Mouse (Mus musculus): ENCODE measurements around the gene Hmox1. TPM values are rescaled to one million over a fixed set of nuclear protein-coding genes. Genes with fewer than 3 reads are reported as not detected.

The Hmox1 gene
- polyA plus RNA-seq, 2 experiments = 18.5 to 32.2 TPM

GRCm38 (mm10) chr8:75127406-75127805 lies 34.0 kb downstream of the Hmox1 start:
- ATAC-seq (ENCODE audit: low FRiP score, low read depth) = no peak
- H3K36me3 ChIP-seq (ENCODE audit: control insufficient read depth, insufficient read depth, low read length) = peaks cover 76% of the 10 kb centered on the region
- DNase-seq (ENCODE audit: low spot score) = no peak

GRCm38 (mm10) chr8:75132485-75132884 lies 39.1 kb downstream of the Hmox1 start:
- Histone ChIP-seq H3K9ac (ENCODE audit: low read depth, low read length, severe bottlenecking) (no peak overlapping the region), H3K4me1 (ENCODE audit: control insufficient read depth, insufficient read depth, low read length) (no peaks in the 10 kb centered on the region), H3K4me3 (replicated peaks; ENCODE audit: low read length) (no peak overlapping the region), H3K27ac (replicated peaks; ENCODE audit: low read depth, low read length) (no peak overlapping the region), H3K9me3 (ENCODE audit: control insufficient read depth, low read length) (no peaks in the 10 kb centered on the region), H3K4me2 (replicated peaks; ENCODE audit: low read depth, low read length, severe bottlenecking) (no peak overlapping the region), H3K27me3 (ENCODE audit: control insufficient read depth, insufficient read depth, low read length) (no peaks in the 10 kb centered on the region), H3K36me3 (ENCODE audit: control insufficient read depth, insufficient read depth, low read length) (peaks cover 27% of the 10 kb centered on the region)
- 15% methylated on average over 3 of the region's 3 CpGs for WGBS
- ATAC-seq (ENCODE audit: low FRiP score, low read depth) (no peak), DNase-seq (ENCODE audit: low spot score) (peak; percentile 33)
- TF ChIP-seq POLR2A (IDR thresholded peaks at IDR 0.05; ENCODE audit: borderline replicate concordance, extremely low read depth, insufficient read depth, insufficient read length) = no peak

More at GRCm38 (mm10) chr8:75127406-75127805, 34.0 kb downstream of the Hmox1 start:
- WGBS = 75% methylated on average over 1 of the region's 1 CpGs
- Histone ChIP-seq H3K9me3 (ENCODE audit: control insufficient read depth, low read length) (no peaks in the 10 kb centered on the region), H3K27ac (replicated peaks; ENCODE audit: low read depth, low read length) (no peak overlapping the region), H3K27me3 (ENCODE audit: control insufficient read depth, insufficient read depth, low read length) (no peaks in the 10 kb centered on the region), H3K4me2 (replicated peaks; ENCODE audit: low read depth, low read length, severe bottlenecking) (no peak overlapping the region), H3K4me1 (ENCODE audit: control insufficient read depth, insufficient read depth, low read length) (no peaks in the 10 kb centered on the region), H3K9ac (ENCODE audit: low read depth, low read length, severe bottlenecking) (no peak overlapping the region), H3K4me3 (replicated peaks; ENCODE audit: low read length) (no peak overlapping the region)
- no peak for TF ChIP-seq POLR2A (IDR thresholded peaks at IDR 0.05; ENCODE audit: borderline replicate concordance, extremely low read depth, insufficient read depth, insufficient read length)

GRCm38 (mm10) chr8:75133399-75133798 lies 40.0 kb downstream of the Hmox1 start:
- ATAC-seq (ENCODE audit: low FRiP score, low read depth) (no peak), DNase-seq (ENCODE audit: low spot score) (no peak)
- TF ChIP-seq POLR2A (IDR thresholded peaks at IDR 0.05; ENCODE audit: borderline replicate concordance, extremely low read depth, insufficient read depth, insufficient read length) = no peak
- Histone ChIP-seq H3K27ac (replicated peaks; ENCODE audit: low read depth, low read length) (no peak overlapping the region), H3K36me3 (ENCODE audit: control insufficient read depth, insufficient read depth, low read length) (peaks cover 20% of the 10 kb centered on the region), H3K27me3 (ENCODE audit: control insufficient read depth, insufficient read depth, low read length) (no peaks in the 10 kb centered on the region), H3K9me3 (ENCODE audit: control insufficient read depth, low read length) (no peaks in the 10 kb centered on the region), H3K9ac (ENCODE audit: low read depth, low read length, severe bottlenecking) (no peak overlapping the region), H3K4me3 (replicated peaks; ENCODE audit: low read length) (no peak overlapping the region), H3K4me2 (replicated peaks; ENCODE audit: low read depth, low read length, severe bottlenecking) (no peak overlapping the region), H3K4me1 (ENCODE audit: control insufficient read depth, insufficient read depth, low read length) (no peaks in the 10 kb centered on the region)
- WGBS = 81% methylated on average over 2 of the region's 2 CpGs

GRCm38 (mm10) chr8:75134603-75135391 lies 41.4 kb downstream of the Hmox1 start:
- 51% methylated on average over 2 of the region's 2 CpGs for WGBS
- Histone ChIP-seq H3K4me1 (ENCODE audit: control insufficient read depth, insufficient read depth, low read length) (no peaks in the 10 kb centered on the region), H3K27me3 (ENCODE audit: control insufficient read depth, insufficient read depth, low read length) (no peaks in the 10 kb centered on the region), H3K27ac (replicated peaks; ENCODE audit: low read depth, low read length) (no peak overlapping the region), H3K9ac (ENCODE audit: low read depth, low read length, severe bottlenecking) (no peak overlapping the region), H3K4me3 (replicated peaks; ENCODE audit: low read length) (no peak overlapping the region), H3K4me2 (replicated peaks; ENCODE audit: low read depth, low read length, severe bottlenecking) (no peak overlapping the region), H3K9me3 (ENCODE audit: control insufficient read depth, low read length) (no peaks in the 10 kb centered on the region), H3K36me3 (ENCODE audit: control insufficient read depth, insufficient read depth, low read length) (peaks cover 7% of the 10 kb centered on the region; the same call in 1 of the 2 replicates)
- DNase-seq (ENCODE audit: low spot score) (no peak), ATAC-seq (ENCODE audit: low FRiP score, low read depth) (no peak)
- TF ChIP-seq POLR2A (IDR thresholded peaks at IDR 0.05; ENCODE audit: borderline replicate concordance, extremely low read depth, insufficient read depth, insufficient read length) = no peak

GRCm38 (mm10) chr8:75135756-75136155 lies 42.3 kb downstream of the Hmox1 start:
- TF ChIP-seq POLR2A (IDR thresholded peaks at IDR 0.05; ENCODE audit: borderline replicate concordance, extremely low read depth, insufficient read depth, insufficient read length) = no peak
- no peak for ATAC-seq (ENCODE audit: low FRiP score, low read depth)
- Histone ChIP-seq H3K4me2 (replicated peaks; ENCODE audit: low read depth, low read length, severe bottlenecking) (no peak overlapping the region), H3K27ac (replicated peaks; ENCODE audit: low read depth, low read length) (no peak overlapping the region), H3K27me3 (ENCODE audit: control insufficient read depth, insufficient read depth, low read length) (no peaks in the 10 kb centered on the region), H3K4me3 (replicated peaks; ENCODE audit: low read length) (no peak overlapping the region), H3K4me1 (ENCODE audit: control insufficient read depth, insufficient read depth, low read length) (no peaks in the 10 kb centered on the region), H3K9me3 (ENCODE audit: control insufficient read depth, low read length) (no peaks in the 10 kb centered on the region), H3K9ac (ENCODE audit: low read depth, low read length, severe bottlenecking) (no peak overlapping the region), H3K36me3 (ENCODE audit: control insufficient read depth, insufficient read depth, low read length) (no peaks in the 10 kb centered on the region)
- DNase-seq (ENCODE audit: low spot score) = no peak
- 33% methylated on average over 1 of the region's 1 CpGs for WGBS

All from limb, embryonic 14.5 days (tissue).